29 mouse cellular contexts compared by ENCODE assay signal in genomic region chr7:27192434-27192833, GRCm38 (mm10). TPM values are rescaled to one million over a fixed set of nuclear protein-coding genes. Genes with fewer than 3 reads are reported as not detected.
A peak's percentile ranks its signal among the peaks of the same experiment; 100 is the strongest.
DNase-seq lines count a peak whose midpoint lies in the region; ATAC-seq and TF ChIP-seq lines count a peak whose summit lies in the region.
"Had no signal": no experiment of that assay in that cellular context is flagged by ENCODE, and none has a peak within 500 bp of the region (broad histone marks: within the 10 kb centered on the region; RNA-seq: fewer than 3 reads in every experiment).

No protein-coding gene starts in this region.

- H3K4me2 ChIP-seq in embryonic facial prominence, embryonic 11.5 days (ENCODE audit: low read depth, low read length), result no peak overlapping the region
- H3K4me2 ChIP-seq in midbrain, embryonic 11.5 days, result no peak overlapping the region
- no peak overlapping the region for H3K4me2 ChIP-seq in midbrain, embryonic 13.5 days (replicated peaks)
- H3K4me2 ChIP-seq: embryonic facial prominence, embryonic 13.5 days; embryonic facial prominence, embryonic 15.5 days; forebrain, embryonic 12.5 days had no signal

- 96% methylated on average over 5 of the region's 5 CpGs for WGBS in embryonic facial prominence, embryonic 11.5 days
- WGBS in embryonic facial prominence, embryonic 10.5 days, result 93% methylated on average over 5 of the region's 5 CpGs
- 92% methylated on average over 5 of the region's 5 CpGs for WGBS in midbrain, embryonic 11.5 days
- 93% methylated on average over 5 of the region's 5 CpGs for WGBS in midbrain, embryonic 13.5 days

- 0 out of 2 replicates have a peak, but pooled peaks cover 3% of the 10 kb centered on the region for H3K4me1 ChIP-seq in embryonic facial prominence, embryonic 11.5 days (ENCODE audit: control insufficient read depth, insufficient read depth, low read length)
- peaks cover 23% of the 10 kb centered on the region for H3K4me1 ChIP-seq in embryonic facial prominence, embryonic 10.5 days
- H3K4me1 ChIP-seq in midbrain, embryonic 11.5 days (ENCODE audit: control insufficient read depth, insufficient read depth, low read length), result peaks cover 17% of the 10 kb centered on the region
- peaks cover 30% of the 10 kb centered on the region for H3K4me1 ChIP-seq in midbrain, embryonic 13.5 days (replicated peaks)
- H3K4me1 ChIP-seq in ES-E14 (ENCODE audit: control insufficient read depth in 2 of 2, insufficient read depth in 2 of 2, low read length in 2 of 2, poor library complexity in 1 of 2), result peaks cover 4 to 18% of the 10 kb centered on the region in 2 experiments

- no peak for ATAC-seq in embryonic facial prominence, embryonic 11.5 days (replicated peaks; ENCODE audit: insufficient number of reproducible peaks, low FRiP score, low TSS enrichment, low read depth)
- ATAC-seq in midbrain, embryonic 11.5 days (ENCODE audit: low FRiP score), result no peak
- no peak for ATAC-seq in midbrain, embryonic 13.5 days
- ATAC-seq: CD4-positive, CD25-positive, alpha-beta regulatory T cell, adult 4 months; forebrain, embryonic 14.5 days; forebrain, embryonic 16.5 days had no signal

- H3K36me3 ChIP-seq in embryonic facial prominence, embryonic 11.5 days (replicated peaks; ENCODE audit: control insufficient read depth, insufficient read depth, low read depth, low read length), result peaks cover 32% of the 10 kb centered on the region
- peaks cover 76% of the 10 kb centered on the region for H3K36me3 ChIP-seq in embryonic facial prominence, embryonic 10.5 days (replicated peaks)
- H3K36me3 ChIP-seq in midbrain, embryonic 11.5 days (ENCODE audit: control insufficient read depth, insufficient read depth, low read length), result peaks cover 45% of the 10 kb centered on the region
- peaks cover 68% of the 10 kb centered on the region for H3K36me3 ChIP-seq in midbrain, embryonic 13.5 days
- peaks cover 63% of the 10 kb centered on the region for H3K36me3 ChIP-seq in ES-E14 (ENCODE audit: control insufficient read depth, insufficient read depth, low read length, poor library complexity, severe bottlenecking)

- H3K9ac ChIP-seq in embryonic facial prominence, embryonic 11.5 days (replicated peaks; ENCODE audit: low read length), result no peak overlapping the region
- no peak overlapping the region for H3K9ac ChIP-seq in midbrain, embryonic 11.5 days (ENCODE audit: low read length)
- no peak overlapping the region for H3K9ac ChIP-seq in midbrain, embryonic 13.5 days (replicated peaks)
- 0 out of 2 replicates have a peak overlapping the region, but pooled peaks have one; percentile 14 for H3K9ac ChIP-seq in ES-E14 (ENCODE audit: insufficient read depth, low read depth, low read length, poor library complexity, severe bottlenecking)
- H3K9ac ChIP-seq: embryonic facial prominence, embryonic 13.5 days; embryonic facial prominence, embryonic 15.5 days; forebrain, embryonic 12.5 days had no signal

- DNase-seq in embryonic facial prominence, embryonic 11.5 days (ENCODE audit: low spot score), result no peak
- DNase-seq in embryonic facial prominence, embryonic 10.5 days (ENCODE audit: low spot score), result no peak
- DNase-seq in midbrain, embryonic 11.5 days (ENCODE audit: low spot score, missing footprints), result peak; percentile 69
- DNase-seq in ES-E14 (ENCODE audit: low read depth, low spot score), result no peak
- DNase-seq: adrenal gland, adult 2 months; adrenal gland, postnatal 10 days; adrenal gland, postnatal 25 days; B cell, adult 2 months; cerebellum, adult 11 months; cerebellum, adult 18-20 months; cerebellum, adult 8-10 months; cerebellum, adult 9-11 months; cerebellum, postnatal 14 days; cerebellum, postnatal 36 days; embryo, embryonic 11 days had no signal

- no peak overlapping the region for H3K4me3 ChIP-seq in embryonic facial prominence, embryonic 11.5 days (ENCODE audit: low read depth, low read length)
- no peak overlapping the region for H3K4me3 ChIP-seq in embryonic facial prominence, embryonic 10.5 days
- H3K4me3 ChIP-seq in midbrain, embryonic 11.5 days (ENCODE audit: low read depth, low read length), result no peak overlapping the region
- no peak overlapping the region for H3K4me3 ChIP-seq in midbrain, embryonic 13.5 days (replicated peaks)
- H3K4me3 ChIP-seq in ES-E14 (ENCODE audit: insufficient read depth in 1 of 2, low read depth in 1 of 2, low read length in 2 of 2, poor library complexity in 1 of 2, severe bottlenecking in 1 of 2), result no peak overlapping the region
- H3K4me3 ChIP-seq: embryonic facial prominence, embryonic 13.5 days; embryonic facial prominence, embryonic 15.5 days; erythroblast, embryonic 14.5 days; forebrain, embryonic 10.5 days; forebrain, embryonic 12.5 days had no signal

- no peaks in the 10 kb centered on the region for H3K27me3 ChIP-seq in embryonic facial prominence, embryonic 11.5 days (ENCODE audit: control insufficient read depth, insufficient read depth, low read length)
- H3K27me3 ChIP-seq in embryonic facial prominence, embryonic 10.5 days (replicated peaks; ENCODE audit: low read depth, poor library complexity, severe bottlenecking), result no peaks in the 10 kb centered on the region
- no peaks in the 10 kb centered on the region for H3K27me3 ChIP-seq in midbrain, embryonic 11.5 days (ENCODE audit: control insufficient read depth, insufficient read depth, low read length)
- H3K27me3 ChIP-seq in midbrain, embryonic 13.5 days, result no peaks in the 10 kb centered on the region
- H3K27me3 ChIP-seq: CH12.LX; embryonic facial prominence, embryonic 13.5 days; embryonic facial prominence, embryonic 15.5 days; forebrain, embryonic 12.5 days had no signal

- H3K27ac ChIP-seq in embryonic facial prominence, embryonic 11.5 days (replicated peaks; ENCODE audit: low read depth, low read length), result 0 out of 2 replicates have a peak overlapping the region, but pooled peaks have one; percentile 8
- no peak overlapping the region for H3K27ac ChIP-seq in embryonic facial prominence, embryonic 10.5 days (replicated peaks)
- H3K27ac ChIP-seq in midbrain, embryonic 11.5 days (ENCODE audit: low read depth, low read length), result no peak overlapping the region
- no peak overlapping the region for H3K27ac ChIP-seq in midbrain, embryonic 13.5 days
- H3K27ac ChIP-seq in ES-E14 (ENCODE audit: insufficient read depth, low read depth, low read length, poor library complexity, severe bottlenecking), result no peak overlapping the region
- H3K27ac ChIP-seq: embryonic facial prominence, embryonic 13.5 days; embryonic facial prominence, embryonic 15.5 days; forebrain, embryonic 10.5 days; forebrain, embryonic 12.5 days had no signal

- in situ Hi-C loops in ES-E14 (cut with MboI; ENCODE audit: low sequenced_read_pairs in 2 of 2, unreplicated experiment in 2 of 2), result no loop called here

- H3K9me3 ChIP-seq in embryonic facial prominence, embryonic 11.5 days (replicated peaks; ENCODE audit: control insufficient read depth, low read length), result no peaks in the 10 kb centered on the region
- no peaks in the 10 kb centered on the region for H3K9me3 ChIP-seq in embryonic facial prominence, embryonic 10.5 days
- H3K9me3 ChIP-seq in midbrain, embryonic 11.5 days (ENCODE audit: control insufficient read depth, low read length), result no peaks in the 10 kb centered on the region
- no peaks in the 10 kb centered on the region for H3K9me3 ChIP-seq in midbrain, embryonic 13.5 days
- H3K9me3 ChIP-seq in ES-E14 (ENCODE audit: control insufficient read depth, insufficient read depth, low read depth, low read length), result no peaks in the 10 kb centered on the region
- H3K9me3 ChIP-seq: embryonic facial prominence, embryonic 13.5 days; embryonic facial prominence, embryonic 15.5 days; forebrain, embryonic 10.5 days; forebrain, embryonic 12.5 days had no signal

TF ChIP-seq in ES-E14, 5 proteins besides CTCF, POLR2A, EP300 and RAD21 (continues in another document):
- TF ChIP-seq CHD2 (IDR thresholded peaks at IDR 0.05; ENCODE audit: low read depth, low read length), result no peak

RNA-seq across cellular contexts. Expression of gene BC024978, which starts 3.1 kb away (rescaled TPM):
- polyA plus RNA-seq in embryonic facial prominence, embryonic 11.5 days (2014; fragmentation: Nextera tagmentation; extraction: Ambion mirVana), result 2.4 and 3.2 TPM in 2 replicates
- polyA plus RNA-seq in embryonic facial prominence, embryonic 10.5 days (2016; fragmentation: Nextera tagmentation; extraction: Ambion mirVana), result 4.3 and 4.7 TPM in 2 replicates
- 4.0 and 4.1 TPM in 2 replicates for polyA plus RNA-seq in midbrain, embryonic 11.5 days (2014; fragmentation: Nextera tagmentation; extraction: Ambion mirVana)
- polyA plus RNA-seq in midbrain, embryonic 13.5 days (2015; fragmentation: Nextera tagmentation; extraction: Ambion mirVana), result 4.3 TPM in 2 replicates
- 10.4 and 12.0 TPM in 2 replicates for total RNA-seq in ES-E14 (2012; rRNA removed)

RNA-seq across cellular contexts. Expression of gene Snrpa, which starts 3.6 kb away (rescaled TPM):
- 355 and 379 TPM in 2 replicates for polyA plus RNA-seq in embryonic facial prominence, embryonic 11.5 days (2014; fragmentation: Nextera tagmentation; extraction: Ambion mirVana)
- polyA plus RNA-seq in embryonic facial prominence, embryonic 10.5 days (2016; fragmentation: Nextera tagmentation; extraction: Ambion mirVana), result 415 and 427 TPM in 2 replicates
- polyA plus RNA-seq in midbrain, embryonic 11.5 days (2014; fragmentation: Nextera tagmentation; extraction: Ambion mirVana), result 339 and 364 TPM in 2 replicates
- 233 and 245 TPM in 2 replicates for polyA plus RNA-seq in midbrain, embryonic 13.5 days (2015; fragmentation: Nextera tagmentation; extraction: Ambion mirVana)
- total RNA-seq in ES-E14 (2012; rRNA removed), result 113 and 129 TPM in 2 replicates

RNA-seq across cellular contexts. Expression of gene Mia, which starts 11.5 kb away (rescaled TPM):
- polyA plus RNA-seq in embryonic facial prominence, embryonic 11.5 days (2014; fragmentation: Nextera tagmentation; extraction: Ambion mirVana), result 4.4 and 5.1 TPM in 2 replicates
- 0.62 and 1.5 TPM in 2 replicates for polyA plus RNA-seq in embryonic facial prominence, embryonic 10.5 days (2016; fragmentation: Nextera tagmentation; extraction: Ambion mirVana)
- 0.93 and 1.4 TPM in 2 replicates for polyA plus RNA-seq in midbrain, embryonic 11.5 days (2014; fragmentation: Nextera tagmentation; extraction: Ambion mirVana)
- 3.6 and 5.1 TPM in 2 replicates for polyA plus RNA-seq in midbrain, embryonic 13.5 days (2015; fragmentation: Nextera tagmentation; extraction: Ambion mirVana)
- total RNA-seq in ES-E14 (2012; rRNA removed), result 12.5 and 36.3 TPM in 2 replicates
- total RNA-seq: adrenal gland, adult 2 months; adrenal gland, postnatal 25 days had no signal
- polyA plus RNA-seq: adrenal gland, adult 2 months; erythroblast, embryonic 14.5 days had no signal

RNA-seq across cellular contexts. Expression of gene Gm21983, which starts 11.5 kb away (rescaled TPM):
- polyA plus RNA-seq in embryonic facial prominence, embryonic 11.5 days (2014; fragmentation: Nextera tagmentation; extraction: Ambion mirVana), result not detected in 2 replicates
- 1.3 TPM in 1 of 2 replicates, not detected in the other for polyA plus RNA-seq in embryonic facial prominence, embryonic 10.5 days (2016; fragmentation: Nextera tagmentation; extraction: Ambion mirVana)
- not detected in 2 replicates for polyA plus RNA-seq in midbrain, embryonic 11.5 days (2014; fragmentation: Nextera tagmentation; extraction: Ambion mirVana)
- polyA plus RNA-seq in midbrain, embryonic 13.5 days (2015; fragmentation: Nextera tagmentation; extraction: Ambion mirVana), result 0.36 TPM in 1 of 2 replicates, not detected in the other
- total RNA-seq in ES-E14 (2012; rRNA removed), result 1.3 TPM in 1 of 2 replicates, not detected in the other
- total RNA-seq: adrenal gland, adult 2 months; adrenal gland, postnatal 10 days; adrenal gland, postnatal 25 days; adrenal gland, postnatal 4 days; common myeloid progenitor, adult 5-6 weeks; MEL had no signal
- polyA plus RNA-seq: brain, embryonic 14.5 days; CD4-positive, CD25-positive, alpha-beta regulatory T cell, adult 4 months; erythroblast, embryonic 14.5 days; forebrain, embryonic 10.5 days; forebrain, embryonic 12.5 days; forebrain, embryonic 14.5 days; forebrain, embryonic 16.5 days had no signal

RNA-seq across cellular contexts. Expression of gene Rab4b, which starts 13.7 kb away (rescaled TPM):
- 49.3 and 51.3 TPM in 2 replicates for polyA plus RNA-seq in embryonic facial prominence, embryonic 11.5 days (2014; fragmentation: Nextera tagmentation; extraction: Ambion mirVana)
- polyA plus RNA-seq in embryonic facial prominence, embryonic 10.5 days (2016; fragmentation: Nextera tagmentation; extraction: Ambion mirVana), result 60.0 and 63.1 TPM in 2 replicates
- 57.4 and 59.1 TPM in 2 replicates for polyA plus RNA-seq in midbrain, embryonic 11.5 days (2014; fragmentation: Nextera tagmentation; extraction: Ambion mirVana)
- 104 and 110 TPM in 2 replicates for polyA plus RNA-seq in midbrain, embryonic 13.5 days (2015; fragmentation: Nextera tagmentation; extraction: Ambion mirVana)
- total RNA-seq in ES-E14 (2012; rRNA removed), result 28.3 and 44.2 TPM in 2 replicates
